Mouse (Mus musculus): Measurements from ENCODE around the gene Ints1. TPM values are rescaled to one million over a fixed set of nuclear protein-coding genes. Genes with fewer than 3 reads are reported as not detected.

The Ints1 gene
- total RNA-seq, 2 experiments from 2014 or later: 43.3 to 47.3 TPM

DNA sequence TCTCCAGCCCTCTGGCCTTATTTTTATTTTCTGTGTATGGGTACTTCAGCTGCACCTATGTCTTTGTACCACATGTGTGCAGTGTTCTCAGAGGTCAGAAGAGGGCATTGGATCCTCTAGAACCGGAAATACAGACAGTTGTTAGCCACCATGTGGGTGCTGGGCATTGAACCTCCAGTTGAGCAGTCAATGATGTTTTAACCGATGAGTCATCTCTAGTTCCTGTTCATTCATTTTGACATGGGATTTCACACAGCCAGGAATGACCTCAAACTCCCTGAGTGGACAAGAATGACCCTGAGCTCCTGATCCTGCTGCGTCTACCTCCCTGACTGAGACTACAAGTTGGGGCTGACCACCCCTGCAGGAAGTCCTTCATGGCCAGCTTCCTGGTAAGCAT lies 49.3 kb downstream of the Ints1 start:
- intact Hi-C loops (cut with DNase I): no loop called here
- no peak for DNase-seq (ENCODE audit: low spot score)

DNA sequence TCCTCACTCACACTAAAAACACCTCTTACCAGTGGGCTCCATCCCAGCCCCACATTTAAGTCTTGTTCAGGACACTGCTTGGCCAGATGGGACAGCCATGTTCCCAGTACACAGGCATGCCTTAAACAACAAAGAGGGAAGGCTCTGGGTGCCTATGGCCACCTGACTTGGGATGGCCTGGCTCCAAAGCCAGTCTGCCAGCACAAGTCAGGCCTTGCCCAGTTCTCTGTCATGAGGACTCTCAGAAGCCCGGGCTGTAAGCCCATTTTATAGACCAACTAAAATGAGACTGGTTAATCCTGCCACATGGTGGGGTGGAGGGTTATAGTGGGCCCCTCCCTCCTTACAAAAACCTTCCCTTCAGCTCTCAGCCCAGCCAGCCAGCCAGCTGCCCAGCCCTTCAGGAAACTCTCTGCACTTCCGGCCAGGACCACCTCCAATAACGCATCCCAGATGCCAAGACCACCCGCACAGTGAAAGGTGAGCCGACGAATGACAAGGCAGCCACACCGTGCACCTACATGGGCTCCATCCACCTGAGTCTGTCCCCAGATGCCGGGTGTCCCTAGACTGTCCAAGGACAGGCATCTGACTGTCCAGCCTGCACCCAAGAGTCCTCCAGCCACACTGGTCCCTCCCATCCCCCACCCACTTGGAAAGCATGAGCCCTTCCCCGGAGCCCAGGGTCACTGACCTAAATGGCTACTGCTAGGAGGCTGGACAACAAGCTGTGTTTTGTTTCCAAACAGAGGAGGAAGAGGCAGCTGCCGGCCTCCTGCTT lies 50.9 kb downstream of the Ints1 start:
- intact Hi-C loops (cut with DNase I): no loop called here
- no peak for DNase-seq (ENCODE audit: low spot score)

DNA sequence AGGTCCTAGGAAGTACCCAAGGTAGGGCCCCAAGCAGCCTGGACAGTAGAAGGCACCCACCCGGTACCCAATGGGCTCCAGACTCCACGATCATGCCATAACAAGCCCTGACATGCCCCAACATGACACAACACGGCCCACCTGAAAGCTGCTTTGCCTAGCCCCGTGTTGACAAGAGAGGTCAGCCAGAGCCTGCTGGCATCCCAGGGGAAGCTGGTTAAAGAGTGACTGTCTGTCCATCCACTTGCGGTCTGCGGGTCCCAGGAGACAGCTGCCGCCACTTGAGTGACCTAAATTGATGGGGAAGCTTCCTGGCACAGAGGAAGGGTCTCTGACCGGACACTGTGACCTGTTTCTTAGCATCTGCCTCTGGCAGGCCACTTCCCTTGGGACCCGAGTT lies 52.4 kb downstream of the Ints1 start:
- intact Hi-C loops (cut with DNase I): no loop called here
- no peak for DNase-seq (ENCODE audit: low spot score)

DNA sequence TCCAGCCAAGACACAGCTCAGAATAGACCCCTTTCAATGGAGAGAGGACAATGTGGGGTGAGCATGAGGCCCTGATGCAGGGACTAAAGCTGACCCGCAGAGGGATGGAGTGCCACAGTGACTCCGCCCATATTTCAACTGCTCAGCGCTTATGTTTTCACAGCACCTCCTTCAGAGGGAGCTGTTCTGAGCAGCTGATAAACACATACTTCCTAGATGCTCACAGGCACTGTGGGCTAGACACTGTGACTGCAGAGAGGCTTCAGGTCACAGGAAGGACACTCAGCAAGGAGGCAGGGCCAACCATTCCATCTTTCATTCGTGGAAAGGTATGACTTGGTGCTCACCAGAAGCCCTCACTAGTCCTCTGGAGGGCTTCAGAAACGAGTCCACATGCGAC lies 52.8 kb downstream of the Ints1 start:
- intact Hi-C loops (cut with DNase I): no loop called here

DNA sequence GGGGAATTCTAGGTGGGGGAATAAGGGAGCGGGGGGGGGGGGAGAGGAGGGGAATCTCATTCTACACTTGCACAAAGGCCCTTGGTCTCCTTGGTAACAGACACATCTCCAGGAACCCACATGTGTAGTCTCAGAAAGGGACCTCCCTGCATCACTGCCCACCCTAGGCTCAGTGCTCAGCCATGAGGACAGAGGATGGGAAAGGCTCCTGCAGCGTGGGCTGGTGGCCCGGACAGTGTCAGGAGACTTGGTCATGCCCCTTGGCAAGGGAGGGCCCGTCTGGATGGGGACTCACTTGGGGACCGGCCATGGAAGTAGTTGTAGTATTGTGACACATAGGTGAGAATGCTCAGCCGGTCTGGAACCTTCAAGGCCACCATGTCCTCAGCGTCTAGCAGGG lies 56.5 kb downstream of the Ints1 start:
- intact Hi-C loops (cut with DNase I): no loop called here
- no peak for DNase-seq (ENCODE audit: low spot score)

More for the DNA sequence above, 52.8 kb downstream of the Ints1 start:
- no peak for DNase-seq (ENCODE audit: low spot score)

DNA sequence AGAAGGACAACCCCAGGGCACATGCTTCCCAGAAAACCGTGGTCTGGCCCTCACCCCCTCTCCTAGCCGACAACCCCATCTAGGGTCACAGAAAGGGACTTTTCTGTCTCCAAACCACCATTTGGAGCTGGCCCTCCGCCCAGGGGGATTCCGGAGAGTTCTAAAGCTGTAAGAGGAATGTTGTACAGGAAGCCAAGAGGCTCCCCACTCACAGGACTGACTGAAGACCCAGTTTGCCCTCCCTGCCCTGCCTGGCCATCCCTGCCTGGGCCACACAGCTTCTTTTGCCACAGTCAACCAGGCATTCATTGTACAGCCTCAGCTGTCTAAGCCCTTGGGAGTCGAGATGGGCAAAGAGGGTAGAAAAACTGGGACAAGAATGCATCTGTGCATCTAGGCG lies 56.9 kb downstream of the Ints1 start:
- intact Hi-C loops (cut with DNase I): no loop called here
- no peak for DNase-seq (ENCODE audit: low spot score)

DNA sequence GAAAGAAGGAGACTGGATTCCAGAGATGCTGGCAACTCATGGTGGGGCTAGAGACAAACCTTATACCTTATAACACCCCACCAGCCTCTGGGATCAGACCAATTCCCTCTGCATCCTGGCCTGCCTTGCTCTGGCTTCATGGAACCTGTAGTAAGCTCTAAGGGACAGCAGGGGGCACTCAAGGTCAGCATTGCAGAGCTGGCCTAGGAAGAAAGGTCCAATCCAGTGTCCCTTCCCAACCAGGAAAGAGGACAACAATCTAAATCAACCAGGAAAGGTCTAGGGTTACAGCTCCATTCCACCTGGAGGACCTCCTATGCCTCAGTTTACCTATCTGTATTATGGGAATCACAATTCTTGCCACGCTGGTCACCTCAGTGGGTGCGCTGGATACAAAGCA lies 57.8 kb downstream of the Ints1 start:
- intact Hi-C loops (cut with DNase I): loop anchor here (1.0 kb wide), 2 partner anchors 28 to 33 kb away; no protein-coding TSS in a partner anchor
- no peak for DNase-seq (ENCODE audit: low spot score)

DNA sequence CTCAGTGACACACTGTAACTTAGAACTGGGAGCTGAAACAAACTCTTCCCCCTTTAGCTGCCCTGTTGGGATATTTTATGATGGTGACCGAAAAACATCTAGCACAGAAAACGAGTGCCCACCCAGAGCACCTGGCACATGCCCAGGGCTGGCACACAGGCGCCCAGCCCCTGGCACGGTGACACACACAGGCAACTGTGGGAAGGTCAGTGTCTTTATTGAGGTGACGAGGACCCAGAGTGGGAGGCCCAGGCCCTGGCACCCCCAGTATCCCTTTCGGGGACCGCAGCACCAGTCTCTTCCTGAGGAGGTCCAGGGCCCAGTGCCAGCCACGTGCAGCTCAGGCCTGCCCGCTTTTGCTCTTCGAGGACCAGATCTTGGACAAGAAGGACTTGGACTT lies 69.0 kb downstream of the Ints1 start:
- DNase-seq (ENCODE audit: low spot score): no peak
- intact Hi-C loops (cut with DNase I): no loop called here

DNA sequence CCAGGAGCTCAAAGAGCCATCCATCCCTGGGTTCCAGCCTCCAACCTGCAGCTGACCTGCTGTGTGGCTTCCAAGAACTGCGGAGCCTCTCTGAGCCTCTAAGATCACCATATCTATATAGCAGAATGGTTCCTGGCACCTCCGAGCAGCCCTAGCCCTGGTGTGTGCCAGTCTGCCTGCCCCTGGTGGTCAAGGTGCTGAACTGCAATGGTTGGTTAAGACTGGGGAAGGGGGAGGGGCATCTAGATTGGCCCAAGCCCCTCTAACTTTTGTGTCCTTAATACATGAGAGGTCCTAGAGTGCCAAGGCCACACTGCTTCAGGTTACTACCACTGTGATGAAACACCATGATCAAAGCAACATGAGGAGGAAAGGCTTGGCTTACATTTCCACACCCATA lies 72.6 kb downstream of the Ints1 start:
- DNase-seq (ENCODE audit: low spot score): no peak
- intact Hi-C loops (cut with DNase I): no loop called here

DNA sequence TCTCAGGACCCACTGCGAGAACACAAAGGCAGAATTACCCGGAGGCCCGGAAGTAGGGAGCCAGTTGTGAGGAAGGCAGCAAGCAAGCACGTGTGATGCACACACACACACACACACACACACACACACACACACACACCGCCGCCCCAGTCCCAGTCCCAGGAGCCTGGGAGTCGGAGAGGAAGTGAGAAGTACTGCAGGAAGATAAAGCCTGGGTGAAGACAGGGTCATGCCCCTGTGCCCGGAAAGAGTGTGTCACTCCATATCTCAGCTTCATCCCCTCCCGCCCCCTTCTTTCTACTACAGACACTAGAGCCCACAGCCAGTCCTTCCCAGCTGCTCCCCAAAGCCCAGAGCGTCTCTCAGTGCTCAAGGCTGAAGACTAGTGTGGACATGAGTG lies 73.2 kb downstream of the Ints1 start:
- no peak for DNase-seq (ENCODE audit: low spot score)

More for the DNA sequence above, 73.2 kb downstream of the Ints1 start:
- intact Hi-C loops (cut with DNase I): no loop called here

Small RNA genes within 50 kb of the gene (microRNA-seq; reads per million reads assigned to microRNA genes)
- gene Mir7037: 1.1 reads per million

Other genes starting within 250 kb of the Ints1 start
- not detected for gene Uncx, start 232.2 kb downstream of the Ints1 start, total RNA-seq (2021)
- 1 to 10 TPM; 2.7 to 3.2 TPM for gene Micall2, start 39.3 kb downstream of the Ints1 start, total RNA-seq (2021)
- gene Mafk, start 15.8 kb upstream of the Ints1 start, total RNA-seq (2021): 10 to 100 TPM; 30.2 to 30.9 TPM
- under 1 TPM; 0.16 to 0.17 TPM for gene Tmem184a, start 44.2 kb upstream of the Ints1 start, total RNA-seq (2021)
- gene Gm26938, start 50.7 kb upstream of the Ints1 start, total RNA-seq (2021): not detected
- gene Psmg3, start 51.2 kb upstream of the Ints1 start, total RNA-seq (2021): 10 to 100 TPM; 10.2 to 11.1 TPM
- gene Elfn1, start 132.3 kb upstream of the Ints1 start, total RNA-seq (2021): under 1 TPM; 0.13 to 0.14 TPM